Mouse (Mus musculus) thymus, adult 2 months (tissue): ENCODE data around the gene Usp10.

Experiments used
- CTCF ChIP-seq: fragments of 200-500 bp; IDR thresholded peaks from 2 replicates; pipeline ENCODE4 v1.5.1; 2012; ENCODE audit warnings: mild to moderate bottlenecking, control low read depth, low read length, moderate library complexity, borderline replicate concordance; ENCODE audit not compliant: control insufficient read depth, poor library complexity, insufficient read depth; ENCODE audit errors: extremely low read depth
- POLR2A ChIP-seq: fragments of 200-500 bp; IDR thresholded peaks from 2 replicates; pipeline ENCODE4 v1.6.1; 2012; ENCODE audit warnings: mild to moderate bottlenecking, low read length, control low read depth, moderate library complexity; ENCODE audit not compliant: control insufficient read depth, poor library complexity, insufficient read depth; ENCODE audit errors: extremely low read depth

- TF ChIP-seq POLR2A (no peak), CTCF (no peak)
These were observed 24.5 kb upstream of the Usp10 start for GRCm38 (mm10) chr8:119885612-119886011.
